Mouse (Mus musculus): ENCODE data around the gene Hoxa7. TPM values are rescaled to one million over a fixed set of nuclear protein-coding genes. Genes with fewer than 3 reads are reported as not detected.
A peak's percentile ranks its signal among the peaks of the same experiment; 100 is the strongest.

Gene Hoxa7
- total and polyA plus RNA-seq, 2 experiments from 2014 or later = 1.3 to 2.9 TPM

DNA sequence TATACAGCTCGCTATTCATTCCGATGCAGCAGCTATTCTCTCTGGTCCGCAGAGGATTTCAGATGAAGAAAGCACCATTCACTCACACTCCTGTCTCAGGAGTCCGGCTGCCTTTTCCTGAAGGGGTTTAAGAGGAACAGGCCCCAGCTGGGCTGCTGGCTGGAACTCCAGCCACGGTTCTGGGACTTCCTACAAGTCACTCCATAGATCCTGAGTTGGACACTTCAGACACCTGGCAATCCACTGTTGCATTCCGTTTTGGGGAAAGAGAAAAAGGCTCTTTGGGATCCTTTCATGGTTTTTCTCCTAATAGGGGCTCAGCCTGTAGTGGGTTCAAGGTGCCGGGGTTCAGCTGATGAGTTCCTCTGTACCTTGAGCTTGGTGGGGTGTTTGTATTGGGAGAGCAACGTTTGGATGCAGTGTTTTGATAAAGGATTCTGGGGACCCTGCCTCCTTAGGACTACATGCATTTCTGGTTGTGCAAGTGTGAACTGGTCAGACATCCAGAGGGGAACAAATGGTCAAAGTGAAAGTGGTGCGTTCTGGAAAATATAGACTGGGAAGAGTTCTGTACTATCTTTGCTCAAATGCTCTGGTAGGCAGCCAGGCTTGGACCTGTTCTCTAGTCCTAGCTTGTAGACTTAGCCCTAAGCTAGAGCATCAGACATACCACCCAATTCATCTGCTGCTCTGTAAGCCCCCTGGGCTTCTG, 40.3 kb upstream of the Hoxa7 start:
- 2% methylated on average over 9 of the region's 9 CpGs for WGBS
- Histone ChIP-seq H3K4me2 (ENCODE audit: low read depth, low read length) (no peak overlapping the region), H3K9me3 (ENCODE audit: low read length) (no peaks in the 10 kb centered on the region), H3K36me3 (ENCODE audit: insufficient read depth, low read length) (no peaks in the 10 kb centered on the region), H3K27ac (no peak overlapping the region), H3K27me3 (ENCODE audit: insufficient read depth, low read length) (peaks cover 84% of the 10 kb centered on the region), H3K4me1 (ENCODE audit: insufficient read depth, low read length) (no peaks in the 10 kb centered on the region), H3K9ac (replicated peaks; ENCODE audit: low read length) (no peak overlapping the region), H3K4me3 (ENCODE audit: low read length) (no peak overlapping the region)
- TF ChIP-seq CTCF (IDR thresholded peaks at IDR 0.05; ENCODE audit: low read depth) = no peak
- DNase-seq (ENCODE audit: low spot score) (no peak), ATAC-seq (no peak)

DNA sequence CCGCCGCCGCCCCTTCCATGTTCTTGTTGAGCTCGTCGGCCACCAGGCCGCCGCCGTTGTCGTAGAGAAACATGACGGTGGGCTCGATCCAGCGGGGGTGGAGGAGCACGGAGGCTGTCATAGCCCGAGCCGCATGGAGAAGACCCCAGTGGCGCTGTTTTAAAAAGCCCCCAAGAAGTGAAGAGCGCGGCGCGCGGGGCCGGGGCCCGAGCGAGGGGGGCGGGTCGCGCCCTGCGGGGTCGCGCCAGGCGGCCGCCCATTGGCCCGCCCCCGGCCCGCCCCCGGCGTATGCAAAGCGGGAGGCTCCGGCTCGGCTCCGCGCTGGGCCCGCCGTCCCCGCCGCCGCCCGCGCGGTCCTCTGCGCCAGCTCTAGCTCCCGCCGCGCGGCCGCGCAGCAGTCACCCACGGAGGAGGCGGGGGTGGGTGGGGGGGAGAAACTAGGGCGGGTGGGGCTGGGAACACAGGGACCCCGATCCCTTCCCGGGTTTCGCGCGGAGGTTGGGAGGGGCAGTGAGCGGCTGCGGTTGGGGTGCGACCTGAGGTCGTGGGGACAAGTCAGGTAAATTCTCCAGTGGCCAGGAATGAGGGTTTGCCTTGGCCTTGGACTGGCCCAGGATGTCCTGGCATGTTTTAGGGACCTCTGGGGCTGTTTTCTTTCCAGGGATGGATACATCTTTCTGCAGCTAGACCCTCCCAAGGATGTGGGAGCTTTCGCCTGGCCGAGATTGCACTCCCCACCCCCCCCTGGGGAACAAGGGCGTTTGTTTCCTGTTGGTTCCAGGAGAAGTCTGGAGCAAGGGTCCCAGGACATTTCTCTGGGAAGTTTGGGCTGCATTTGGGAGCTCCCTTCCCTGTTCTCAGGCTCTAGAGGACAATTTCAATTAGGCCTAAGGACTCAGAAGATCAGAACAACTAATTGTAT, 39.3 kb upstream of the Hoxa7 start, which contains the start of gene Hoxa13:
Gene Hoxa13, minus strand, starts transcription at position 227 of the 922 bp plus-strand sequence.
- Histone ChIP-seq H3K9ac (replicated peaks; ENCODE audit: low read length) (no peak within 1 kb of the TSS), H3K4me3 (ENCODE audit: low read length) (peak within 1 kb of the TSS; percentile 20; the same call in 1 of the 2 replicates), H3K4me2 (ENCODE audit: low read depth, low read length) (peak within 1 kb of the TSS; percentile 43), H3K4me1 (ENCODE audit: insufficient read depth, low read length) (no peaks in the 10 kb centered on the region), H3K27ac (no peak within 1 kb of the TSS), H3K27me3 (ENCODE audit: insufficient read depth, low read length) (peaks cover 84% of the 10 kb centered on the region), H3K9me3 (ENCODE audit: low read length) (no peaks in the 10 kb centered on the region), H3K36me3 (ENCODE audit: insufficient read depth, low read length) (no peaks in the 10 kb centered on the region)
- no peak for DNase-seq (ENCODE audit: low spot score)
- no peak for TF ChIP-seq CTCF (IDR thresholded peaks at IDR 0.05; ENCODE audit: low read depth)
- under 1% methylated on average over 40 of the region's 72 CpGs for WGBS
- ATAC-seq = no peak

DNA sequence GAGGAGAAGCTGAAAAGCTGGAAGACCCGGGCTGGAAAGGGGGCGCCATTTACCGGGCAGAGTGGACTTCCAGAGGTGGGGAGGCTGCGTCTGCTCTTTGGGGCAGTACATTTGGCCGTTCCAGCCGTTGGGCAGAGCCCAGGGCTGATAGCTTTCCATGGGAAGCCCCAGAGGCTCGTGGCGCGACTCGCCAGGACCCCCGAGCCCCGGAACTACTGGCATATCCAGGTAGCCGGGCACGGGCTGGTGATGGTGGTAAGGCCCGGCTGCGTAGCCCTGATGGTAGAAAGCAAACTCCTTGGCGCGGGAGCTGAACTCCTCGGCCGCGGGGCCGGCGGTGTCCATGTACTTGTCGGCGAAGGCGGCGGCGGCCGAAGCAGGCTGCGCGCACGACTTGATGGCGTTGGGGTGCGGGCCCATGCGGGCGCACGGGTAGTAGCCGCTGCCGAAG, 38.2 kb upstream of the Hoxa7 start:
- no peak for ATAC-seq

DNA sequence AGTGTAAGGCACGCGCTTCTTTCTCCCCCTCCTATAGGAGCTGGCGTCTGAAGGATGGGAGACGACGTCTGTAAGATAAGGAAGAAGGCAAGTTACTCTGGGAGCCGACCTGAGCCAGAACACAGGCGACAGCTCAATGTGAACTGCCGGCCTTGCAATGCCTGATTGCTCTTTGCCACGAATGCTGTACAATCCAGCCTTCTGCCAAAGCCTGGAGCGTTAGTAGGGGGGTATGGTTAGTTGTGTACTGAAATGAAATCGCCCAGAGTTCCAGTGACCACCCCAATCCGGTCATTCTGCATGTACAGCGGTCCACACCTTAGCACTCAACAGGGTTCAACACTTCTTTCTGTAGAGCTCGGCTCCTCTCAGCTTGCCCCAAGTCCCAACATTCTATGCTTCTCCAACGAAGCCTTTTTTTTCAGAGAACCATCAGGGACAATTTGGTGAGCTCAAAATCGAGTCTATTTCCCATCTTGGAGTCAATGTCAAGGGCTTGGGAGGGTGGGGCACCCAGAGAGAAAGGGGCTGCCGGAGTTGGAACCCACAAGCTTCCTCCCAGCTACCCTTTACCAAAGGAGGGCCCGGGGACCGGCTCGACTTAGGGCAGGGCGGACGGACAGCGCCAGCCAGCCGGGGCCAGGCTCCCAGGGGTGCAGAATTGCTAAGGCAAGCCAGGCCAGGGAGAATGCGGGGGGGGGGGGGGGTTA, 37.6 kb upstream of the Hoxa7 start:
- ATAC-seq (no peak), DNase-seq (ENCODE audit: low spot score) (no peak)
- Histone ChIP-seq H3K27me3 (ENCODE audit: insufficient read depth, low read length) (peaks cover 83% of the 10 kb centered on the region), H3K4me2 (ENCODE audit: low read depth, low read length) (no peak overlapping the region), H3K9ac (replicated peaks; ENCODE audit: low read length) (no peak overlapping the region), H3K4me3 (ENCODE audit: low read length) (no peak overlapping the region), H3K27ac (no peak overlapping the region), H3K9me3 (ENCODE audit: low read length) (no peaks in the 10 kb centered on the region), H3K4me1 (ENCODE audit: insufficient read depth, low read length) (no peaks in the 10 kb centered on the region), H3K36me3 (ENCODE audit: insufficient read depth, low read length) (no peaks in the 10 kb centered on the region)
- 1% methylated on average over 24 of the region's 25 CpGs for WGBS
- TF ChIP-seq CTCF (IDR thresholded peaks at IDR 0.05; ENCODE audit: low read depth) = no peak

More for the DNA sequence above, 38.2 kb upstream of the Hoxa7 start:
- peaks cover 84% of the 10 kb centered on the region for H3K27me3 ChIP-seq (ENCODE audit: insufficient read depth, low read length)
- H3K4me1 ChIP-seq (ENCODE audit: insufficient read depth, low read length) = no peaks in the 10 kb centered on the region
- peak overlapping the region; percentile 20; the same call in 1 of the 2 replicates for H3K4me3 ChIP-seq (ENCODE audit: low read length)
- H3K36me3 ChIP-seq (ENCODE audit: insufficient read depth, low read length) = no peaks in the 10 kb centered on the region
- H3K27ac ChIP-seq = no peak overlapping the region
- WGBS = under 1% methylated on average over 39 of the region's 39 CpGs
- H3K4me2 ChIP-seq (ENCODE audit: low read depth, low read length) = peak overlapping the region; percentile 43
- no peaks in the 10 kb centered on the region for H3K9me3 ChIP-seq (ENCODE audit: low read length)
- H3K9ac ChIP-seq (replicated peaks; ENCODE audit: low read length) = no peak overlapping the region
- DNase-seq (ENCODE audit: low spot score) = no peak
- TF ChIP-seq CTCF (IDR thresholded peaks at IDR 0.05; ENCODE audit: low read depth) = no peak

DNA sequence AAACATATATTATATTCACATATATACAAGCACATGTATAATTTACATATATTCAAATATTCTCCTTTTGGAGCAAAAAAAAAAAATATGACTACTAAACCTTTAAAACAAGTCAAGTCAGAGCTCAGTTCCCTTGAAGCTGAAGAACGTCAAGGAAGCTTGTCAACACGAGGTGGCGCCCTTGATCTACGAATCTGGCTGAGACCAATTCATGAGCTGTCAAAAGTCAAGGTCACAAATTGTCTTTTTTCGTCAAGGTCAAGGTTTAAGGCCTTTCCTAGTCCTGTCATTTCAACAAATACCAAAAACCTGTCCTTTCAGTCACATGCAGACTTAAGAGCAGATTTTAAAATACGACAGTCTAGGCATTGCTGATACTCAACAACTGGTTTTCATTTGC, 35.3 kb upstream of the Hoxa7 start:
- no peak overlapping the region for H3K9ac ChIP-seq (replicated peaks; ENCODE audit: low read length)
- H3K4me2 ChIP-seq (ENCODE audit: low read depth, low read length) = no peak overlapping the region
- peak; percentile 89 for DNase-seq (ENCODE audit: low spot score)
- no peak for ATAC-seq
- no peaks in the 10 kb centered on the region for H3K4me1 ChIP-seq (ENCODE audit: insufficient read depth, low read length)
- under 1% methylated on average over 6 of the region's 6 CpGs for WGBS
- peaks cover 83% of the 10 kb centered on the region for H3K27me3 ChIP-seq (ENCODE audit: insufficient read depth, low read length)
- H3K9me3 ChIP-seq (ENCODE audit: low read length) = no peaks in the 10 kb centered on the region
- no peaks in the 10 kb centered on the region for H3K36me3 ChIP-seq (ENCODE audit: insufficient read depth, low read length)
- H3K4me3 ChIP-seq (ENCODE audit: low read length) = no peak overlapping the region
- no peak overlapping the region for H3K27ac ChIP-seq
- peak; percentile 85 for TF ChIP-seq CTCF (IDR thresholded peaks at IDR 0.05; ENCODE audit: low read depth)

Data from hindbrain, postnatal 0 days (tissue).